Mouse (Mus musculus) MN1 (cell line): ENCODE data around the gene Gramd2.

Experiments
- DNase-seq: peaks from one replicate; pipeline ENCODE4 v3.0.0-alpha.2; 2016; ENCODE audit warnings: low spot score

Gramd2 gene

DNA sequence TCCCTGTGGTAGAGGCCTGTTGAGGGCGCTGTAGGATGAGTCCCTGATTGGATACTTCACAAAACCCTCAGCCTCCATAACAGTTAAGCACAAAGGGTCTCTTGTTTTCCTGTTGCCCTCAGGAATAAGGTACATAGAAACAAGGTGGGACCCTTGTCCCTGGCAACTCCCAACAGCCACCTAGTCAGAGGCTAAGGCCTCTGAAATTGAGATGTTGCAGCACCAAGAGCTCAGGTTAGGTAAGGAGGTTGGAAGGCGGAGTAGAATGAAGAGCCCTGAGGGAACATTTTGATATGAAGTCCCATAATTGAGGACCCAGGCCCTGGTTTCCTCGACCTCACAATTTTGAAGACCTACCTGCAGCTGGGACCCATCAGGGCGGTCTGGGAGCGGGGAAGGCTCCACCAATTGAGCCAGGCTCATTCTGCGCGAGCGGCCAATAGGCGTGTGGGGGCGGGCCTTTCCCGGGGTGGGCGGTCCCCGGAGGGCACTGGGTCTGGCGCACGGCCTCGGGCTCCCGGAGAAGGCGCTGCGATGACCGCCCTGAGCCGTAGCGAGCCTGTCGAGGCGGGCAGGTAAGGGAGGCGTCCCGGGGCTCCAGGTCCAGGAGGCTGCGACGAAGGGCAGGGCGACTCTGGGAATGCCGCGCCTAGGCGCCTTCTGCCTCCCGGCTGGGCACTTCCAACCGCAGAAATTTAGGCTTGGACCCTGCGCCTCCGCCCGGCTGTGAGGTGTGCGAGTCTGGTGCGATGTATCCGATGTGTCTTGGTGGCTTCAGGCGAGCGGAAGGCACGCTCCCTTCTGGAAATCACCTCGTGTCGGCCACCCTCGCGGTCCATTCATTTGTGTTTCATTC is at the start of gene Gramd2:
TSS of gene Gramd2 (plus strand) at position 467 of the 856 bp plus-strand sequence.
- DNase-seq: no peak

GRCm38 (mm10) chr9:59638372-59638771 is 41.6 kb upstream of the Gramd2 start:
- no peak for DNase-seq

GRCm38 (mm10) chr9:59639936-59640335 is 40.0 kb upstream of the Gramd2 start:
- DNase-seq: no peak

DNA sequence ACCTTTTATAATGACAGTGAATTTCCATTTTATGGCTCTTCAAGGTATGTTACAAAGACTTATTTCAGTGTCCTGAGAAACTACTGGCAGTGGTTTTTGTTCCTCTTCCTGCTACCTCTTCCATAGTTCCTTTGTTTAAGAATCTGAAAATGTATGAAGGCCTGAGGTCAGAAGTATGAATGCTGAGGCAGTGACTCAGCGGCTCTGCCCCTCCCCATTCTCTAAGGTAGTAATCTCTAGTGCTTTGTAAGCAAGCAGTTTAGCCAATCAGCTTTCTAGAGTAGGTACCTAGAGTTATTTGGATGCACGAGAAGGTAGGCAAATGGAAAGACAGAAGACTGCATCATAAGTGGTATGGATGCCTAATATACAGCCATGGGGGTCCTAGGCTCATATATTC is 38.6 kb upstream of the Gramd2 start:
- DNase-seq: no peak

- DNase-seq: no peak
Observed at GRCm38 (mm10) chr9:59649911-59650310, 30.0 kb upstream of the Gramd2 start.

- peak; percentile 74 for DNase-seq
Observed at GRCm38 (mm10) chr9:59653371-59653770, 26.6 kb upstream of the Gramd2 start.

GRCm38 (mm10) chr9:59654450-59654983 is 25.4 kb upstream of the Gramd2 start:
- no peak for DNase-seq

GRCm38 (mm10) chr9:59655958-59656634 is 23.8 kb upstream of the Gramd2 start, which contains the start of gene Pkm:
Pkm (plus strand) TSS chr9:59656368.
- DNase-seq: peak; percentile 99

- DNase-seq: peak; percentile 86
Observed at GRCm38 (mm10) chr9:59656635-59657617, 23.0 kb upstream of the Gramd2 start.

DNA sequence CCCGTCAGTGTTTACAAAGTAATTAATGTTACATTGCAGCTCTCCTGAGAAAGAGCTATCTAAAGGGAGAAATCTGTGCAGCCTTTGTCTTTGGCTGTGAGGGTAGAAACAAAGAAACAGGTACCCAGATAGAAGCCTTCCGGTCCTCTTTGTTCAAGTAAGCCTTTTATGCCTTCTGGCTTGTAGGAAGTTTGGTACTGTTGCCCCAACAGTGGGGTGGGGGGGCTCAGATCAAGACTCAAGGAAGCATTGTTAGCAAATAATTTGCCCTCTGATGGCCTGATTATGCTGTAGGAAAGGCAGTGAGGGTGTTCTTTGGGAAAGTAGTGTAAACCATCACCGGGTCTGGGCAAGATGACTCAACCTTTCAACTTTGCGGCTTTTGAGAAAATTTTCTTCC is 21.8 kb upstream of the Gramd2 start:
- peak; percentile 21 for DNase-seq

GRCm38 (mm10) chr9:59659036-59660026 is 20.6 kb upstream of the Gramd2 start:
- peak; percentile 89 for DNase-seq

DNA sequence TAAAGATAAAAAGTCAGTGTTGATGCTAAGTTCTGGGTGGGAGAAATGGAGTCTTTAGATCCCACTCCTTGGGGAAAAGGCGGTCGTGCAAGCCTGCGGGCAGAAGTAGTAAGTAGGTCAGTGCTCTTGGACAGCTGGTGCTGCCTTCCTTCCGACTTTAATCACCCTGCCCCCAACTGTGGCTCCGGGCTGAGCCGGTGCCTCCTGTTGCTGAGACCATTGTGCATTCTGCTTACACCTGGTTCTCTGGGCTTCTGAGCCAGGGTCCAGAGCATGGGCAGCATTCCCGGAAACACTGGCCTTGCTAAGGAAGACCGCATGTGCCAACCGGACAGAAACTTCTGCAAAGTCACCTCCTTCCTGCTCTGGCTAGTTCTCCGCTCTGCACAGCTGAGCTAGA is 19.5 kb upstream of the Gramd2 start:
- DNase-seq: peak; percentile 20

DNA sequence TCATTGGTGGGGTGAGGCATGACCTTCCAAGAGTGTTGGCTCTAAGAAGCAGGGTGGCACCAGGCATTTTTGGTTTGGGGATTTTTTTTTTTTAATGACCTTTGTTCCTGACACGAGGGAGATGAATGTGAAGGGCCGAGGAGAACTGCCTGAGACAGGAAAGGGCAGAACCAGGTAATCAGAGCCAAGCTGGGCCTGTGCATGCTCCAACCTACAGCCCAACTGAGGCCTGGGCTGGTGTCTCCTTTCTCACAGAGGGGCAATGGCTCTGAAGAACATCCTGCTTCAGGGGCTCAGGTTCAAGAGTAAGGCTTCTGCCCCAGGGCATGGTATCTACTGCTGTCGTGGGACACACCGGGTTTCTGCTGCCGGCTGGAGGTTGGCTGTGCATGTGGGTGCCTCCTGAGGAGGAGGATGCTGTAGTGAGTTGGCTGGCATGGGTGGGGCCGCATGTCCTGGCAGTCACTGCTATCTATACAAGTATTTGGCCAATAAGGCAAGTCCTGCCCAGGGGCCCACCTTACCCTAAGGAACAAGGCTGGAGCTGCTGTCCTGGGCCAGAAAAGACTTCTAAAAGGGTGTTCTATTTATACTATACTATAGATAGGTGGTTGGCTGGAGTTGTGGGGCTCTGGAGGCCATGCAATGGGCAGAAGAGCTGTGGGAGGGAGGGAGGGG is 18.5 kb upstream of the Gramd2 start:
- no peak for DNase-seq

DNA sequence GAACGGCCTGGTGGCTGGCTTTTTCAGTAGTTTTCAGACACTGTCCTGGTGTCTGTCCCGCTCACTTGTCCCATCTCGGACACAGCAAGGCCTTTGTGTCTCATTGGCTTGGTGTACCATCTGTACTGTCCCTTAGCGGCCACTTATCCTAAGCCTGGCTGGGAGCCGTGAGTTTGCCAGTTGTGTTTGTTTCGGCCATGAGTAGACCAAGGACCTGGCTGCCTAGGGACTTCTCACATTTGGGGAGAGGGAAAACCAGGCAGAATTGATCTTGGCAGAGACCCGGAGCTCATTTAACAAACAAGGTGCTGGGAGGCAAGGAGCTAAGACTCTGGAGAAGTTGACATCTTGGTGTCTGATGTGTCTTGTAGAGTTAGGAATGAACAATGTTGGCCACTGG is 16.7 kb upstream of the Gramd2 start:
- no peak for DNase-seq

DNA sequence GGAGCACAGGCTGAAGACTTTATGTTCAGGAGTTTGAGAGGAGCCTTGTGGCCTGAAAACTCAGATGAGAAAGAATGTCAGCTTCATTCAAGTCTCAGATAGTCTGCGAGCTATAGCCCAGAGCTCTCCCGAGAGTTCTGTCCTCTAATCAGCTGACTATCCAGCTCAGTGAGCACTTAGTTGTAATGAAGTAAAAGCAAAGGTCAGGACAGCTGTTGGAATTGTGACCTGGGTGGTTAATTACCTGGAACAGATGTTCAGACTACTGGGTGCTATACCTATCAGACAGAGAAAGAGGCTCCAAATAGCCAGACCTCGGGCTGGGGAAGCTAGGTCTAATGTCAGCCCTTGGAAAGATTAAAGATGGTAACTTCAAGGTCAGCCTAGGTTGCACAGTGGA is 16.0 kb upstream of the Gramd2 start:
- no peak for DNase-seq

- peak; percentile 66 for DNase-seq
Observed at GRCm38 (mm10) chr9:59664664-59665256, 15.2 kb upstream of the Gramd2 start.

DNA sequence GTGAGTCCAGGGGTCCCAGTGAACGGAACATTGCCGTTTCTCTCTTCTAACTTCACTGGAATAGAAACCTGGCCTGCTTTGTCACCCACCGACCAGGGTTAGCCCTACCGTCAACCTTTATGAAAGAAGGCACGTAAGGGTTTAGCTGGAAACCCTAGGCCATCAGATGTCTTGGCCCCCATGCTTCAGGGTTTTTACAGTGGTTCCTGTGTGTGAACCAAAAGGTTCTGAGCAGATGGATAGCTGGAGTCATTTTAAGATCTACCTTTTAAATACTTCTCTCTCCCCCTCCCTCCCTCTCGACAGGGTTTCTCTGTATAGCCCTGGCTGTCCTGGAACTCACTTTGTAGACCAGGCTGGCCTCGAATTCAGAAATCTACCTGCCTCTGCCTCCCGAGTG is 13.9 kb upstream of the Gramd2 start:
- DNase-seq: no peak

GRCm38 (mm10) chr9:59666813-59667212 is 13.1 kb upstream of the Gramd2 start:
- no peak for DNase-seq

GRCm38 (mm10) chr9:59667250-59667649 is 12.7 kb upstream of the Gramd2 start:
- DNase-seq: peak; percentile 80

- DNase-seq: no peak
Observed at GRCm38 (mm10) chr9:59667904-59668303, 12.0 kb upstream of the Gramd2 start.
